Mouse (Mus musculus) WW6 (cell line): Measurements from ENCODE around the gene Ccr2.
"Not testable (repeated sequence)": the region's sequence is repeated elsewhere in the genome, so short reads cannot be mapped to it uniquely, and the experiment has no call there.

Experiments used
- DNase-seq: peaks from one replicate; pipeline ENCODE4 v3.0.0-alpha.2; 2013; ENCODE audit warnings: low read depth, low spot score

Ccr2 gene

DNA sequence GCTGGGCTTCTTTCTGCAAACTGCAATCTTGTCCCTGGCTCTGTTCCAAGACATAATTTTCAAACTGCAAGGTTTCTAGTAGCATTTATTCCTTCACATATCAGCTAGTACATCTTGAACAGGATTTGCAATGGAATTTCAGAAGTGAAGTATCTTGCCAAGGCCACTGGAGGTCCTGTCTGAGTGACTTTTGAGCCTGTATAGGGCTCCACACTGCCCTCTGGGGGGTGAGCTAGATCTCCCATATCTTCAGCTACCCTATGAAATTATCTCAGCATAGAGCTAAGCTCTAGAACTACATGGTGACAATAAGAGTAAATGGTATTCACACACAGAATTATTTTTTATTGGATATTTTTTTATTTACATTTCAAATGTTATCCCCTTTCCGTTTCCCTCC, 16.7 kb downstream of the Ccr2 start:
- DNase-seq, result peak; percentile 11

DNA sequence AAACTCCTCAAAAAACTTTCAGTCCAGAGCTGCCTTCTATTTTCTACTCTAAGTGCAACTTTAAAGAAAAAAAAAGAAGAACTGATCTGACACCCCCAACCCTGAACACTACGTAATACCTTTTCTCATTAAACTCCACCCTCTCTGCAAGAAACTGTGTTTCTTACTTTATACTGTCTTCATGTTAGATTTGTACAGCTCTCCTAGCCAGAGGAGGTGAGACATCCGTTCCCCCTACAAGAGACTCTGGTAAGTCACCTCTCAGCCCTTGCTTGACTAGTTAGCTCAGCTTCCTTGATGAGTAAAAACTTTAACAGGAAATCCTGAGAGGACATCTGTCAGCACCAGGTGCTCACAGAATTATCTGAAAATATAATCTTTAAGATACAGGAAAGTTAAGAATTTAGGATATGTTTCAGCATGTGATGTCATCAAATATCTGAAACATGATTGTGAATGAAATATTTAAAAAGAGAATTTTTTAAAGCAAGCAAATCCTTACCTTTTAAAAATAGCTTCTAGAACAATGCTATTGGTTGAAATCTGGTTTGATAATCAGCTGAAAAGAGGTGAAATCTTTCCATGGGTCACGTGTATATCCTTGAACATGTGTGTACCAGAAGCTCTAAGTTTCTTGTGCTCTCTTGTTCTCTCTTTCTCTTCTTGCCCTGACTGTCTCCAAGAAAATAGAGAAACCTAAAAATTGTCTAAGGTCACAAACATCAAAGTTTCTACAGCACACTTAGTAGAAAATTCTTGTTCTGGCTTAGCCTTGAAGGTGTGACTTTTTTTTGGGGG, 19.8 kb downstream of the Ccr2 start, which contains the start of gene Ccr5:
Gene Ccr5, plus strand, starts transcription at position 157 of the 798 bp plus-strand sequence.
- no peak for DNase-seq

DNA sequence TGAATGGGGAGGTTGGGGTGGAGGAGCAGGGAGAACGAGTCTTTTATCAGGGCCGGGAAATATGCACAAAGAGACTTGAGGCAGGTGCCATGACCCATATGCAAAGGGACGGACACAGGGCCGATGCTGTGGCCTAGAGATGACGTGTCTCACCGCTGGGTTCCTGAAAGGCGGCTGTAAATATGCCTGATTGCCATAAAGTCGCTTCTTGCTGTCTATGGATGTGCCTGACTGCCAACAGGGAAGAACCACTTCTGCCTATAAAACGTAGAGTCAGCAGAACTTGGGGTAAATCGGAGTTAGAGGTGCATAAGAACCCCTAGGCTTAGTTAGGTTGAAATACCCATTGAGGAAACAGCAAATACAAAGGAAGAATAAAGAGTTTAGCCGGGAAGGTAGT, 23.8 kb downstream of the Ccr2 start:
- DNase-seq, result no peak

DNA sequence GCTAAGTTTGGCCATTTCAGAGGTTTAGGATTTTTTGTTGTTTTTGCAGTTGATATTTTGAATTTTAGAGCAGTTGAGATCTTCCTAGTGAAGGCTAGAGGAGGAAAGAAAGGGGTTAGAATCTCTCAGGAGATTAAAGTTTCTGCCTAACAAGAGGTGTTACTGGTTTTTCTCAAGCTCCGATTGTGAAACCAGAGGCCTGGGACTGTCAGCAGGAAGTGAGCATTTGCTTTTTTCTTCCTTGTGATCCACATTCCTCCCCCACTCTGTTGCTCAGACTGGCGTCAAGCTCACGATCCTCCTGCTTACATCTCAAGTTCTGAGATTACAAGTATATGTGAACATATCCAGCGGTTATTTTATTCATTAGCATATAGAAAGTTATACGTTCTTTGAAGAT, 24.6 kb downstream of the Ccr2 start:
- DNase-seq, result no peak

DNA sequence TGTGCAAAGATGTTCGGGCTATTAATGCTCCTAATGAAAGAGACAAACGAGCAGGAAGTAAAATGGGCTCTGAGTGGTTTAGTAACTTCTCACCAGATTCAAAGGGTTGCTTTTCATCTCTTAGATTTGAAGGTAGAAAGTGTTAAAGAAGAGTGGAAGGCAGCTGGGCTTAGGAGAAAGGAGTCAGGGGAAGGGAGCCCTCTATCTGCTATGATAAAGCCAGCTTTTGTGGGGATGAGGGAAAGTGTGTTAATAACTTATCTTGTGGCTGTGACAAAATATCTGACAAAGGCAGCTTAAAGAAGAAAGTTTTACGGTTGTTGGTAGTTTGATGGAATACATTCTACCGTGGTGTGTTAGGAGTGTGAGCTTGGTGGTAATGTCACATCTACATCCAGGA, 25.7 kb downstream of the Ccr2 start:
- no peak for DNase-seq

DNA sequence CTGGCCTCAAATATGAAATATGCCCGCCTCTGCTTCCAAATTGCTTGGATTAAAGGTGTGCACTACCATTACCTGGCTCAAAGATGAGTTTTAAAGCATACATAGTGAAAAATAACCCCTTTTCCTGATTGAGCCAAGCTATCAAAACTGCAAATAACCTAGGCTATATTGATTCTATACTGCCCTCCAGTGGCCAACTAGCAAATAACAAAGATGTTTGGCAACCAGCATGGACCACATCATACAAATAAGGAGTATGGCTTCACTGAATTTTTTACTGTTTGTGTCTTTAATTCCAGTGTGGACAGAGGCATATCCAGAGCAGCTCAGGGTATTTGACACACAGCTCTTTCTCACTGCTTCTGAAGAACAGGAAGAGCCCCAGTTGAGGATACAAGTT, 26.6 kb downstream of the Ccr2 start:
- DNase-seq, result peak; percentile 9

DNA sequence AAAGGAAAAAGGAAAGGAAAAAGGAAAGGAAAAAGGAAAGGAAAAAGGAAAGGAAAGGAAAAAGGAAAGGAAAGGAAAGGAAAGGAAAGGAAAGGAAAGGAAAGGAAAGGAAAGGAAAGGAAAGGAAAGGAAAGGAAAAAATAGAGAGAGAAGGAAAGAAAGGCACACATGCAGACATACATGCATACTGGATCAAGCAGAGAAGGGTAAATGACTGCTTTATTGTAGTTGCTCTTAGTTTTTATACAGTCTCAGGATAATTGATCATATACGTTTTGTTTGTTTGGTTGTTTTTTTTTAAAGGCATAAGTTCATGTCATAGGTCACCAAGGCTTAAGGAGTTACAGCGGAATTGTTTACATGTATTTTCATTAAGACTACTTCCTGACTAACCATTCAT, 31.1 kb downstream of the Ccr2 start:
- not testable (repeated sequence) for DNase-seq

DNA sequence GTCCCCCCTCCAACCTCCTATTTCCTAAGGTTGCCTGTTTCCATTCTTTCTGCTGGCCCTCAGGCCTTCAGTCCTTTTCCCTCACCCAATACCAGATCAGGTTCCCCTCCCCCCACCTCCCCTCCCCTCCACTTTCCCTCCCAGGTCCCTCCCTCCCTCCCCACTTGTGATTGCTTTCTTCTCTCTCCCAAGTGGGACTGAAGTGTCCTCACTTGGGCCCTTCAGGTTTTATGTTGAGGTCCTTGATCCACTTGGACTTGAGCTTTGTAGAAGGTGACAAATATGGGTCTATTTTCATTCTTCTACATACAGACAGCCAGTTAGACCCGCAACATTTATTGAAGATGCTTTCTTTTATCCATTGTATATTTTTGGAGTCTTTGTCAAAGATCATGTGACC, 33.2 kb downstream of the Ccr2 start:
- DNase-seq, result not testable (repeated sequence)

DNA sequence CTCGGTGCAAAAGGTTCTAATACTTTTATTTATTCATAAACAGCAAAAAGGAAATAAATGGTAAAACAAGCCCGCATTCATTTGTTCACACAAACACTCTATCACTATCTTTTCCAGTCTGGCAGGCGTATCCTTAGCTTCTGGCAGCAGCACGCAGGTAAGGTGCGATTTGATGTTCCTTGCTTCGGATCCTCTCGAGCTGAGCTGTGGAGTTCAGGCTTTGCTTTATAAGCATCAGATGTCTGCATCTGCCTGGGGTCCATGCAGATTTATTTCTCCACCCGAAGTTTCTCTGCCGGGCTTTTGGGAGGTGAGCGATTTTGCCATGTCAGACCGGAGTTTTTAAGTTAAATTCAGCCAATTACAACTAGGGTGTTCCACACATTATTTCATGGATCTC, 35.9 kb downstream of the Ccr2 start:
- no peak for DNase-seq

DNA sequence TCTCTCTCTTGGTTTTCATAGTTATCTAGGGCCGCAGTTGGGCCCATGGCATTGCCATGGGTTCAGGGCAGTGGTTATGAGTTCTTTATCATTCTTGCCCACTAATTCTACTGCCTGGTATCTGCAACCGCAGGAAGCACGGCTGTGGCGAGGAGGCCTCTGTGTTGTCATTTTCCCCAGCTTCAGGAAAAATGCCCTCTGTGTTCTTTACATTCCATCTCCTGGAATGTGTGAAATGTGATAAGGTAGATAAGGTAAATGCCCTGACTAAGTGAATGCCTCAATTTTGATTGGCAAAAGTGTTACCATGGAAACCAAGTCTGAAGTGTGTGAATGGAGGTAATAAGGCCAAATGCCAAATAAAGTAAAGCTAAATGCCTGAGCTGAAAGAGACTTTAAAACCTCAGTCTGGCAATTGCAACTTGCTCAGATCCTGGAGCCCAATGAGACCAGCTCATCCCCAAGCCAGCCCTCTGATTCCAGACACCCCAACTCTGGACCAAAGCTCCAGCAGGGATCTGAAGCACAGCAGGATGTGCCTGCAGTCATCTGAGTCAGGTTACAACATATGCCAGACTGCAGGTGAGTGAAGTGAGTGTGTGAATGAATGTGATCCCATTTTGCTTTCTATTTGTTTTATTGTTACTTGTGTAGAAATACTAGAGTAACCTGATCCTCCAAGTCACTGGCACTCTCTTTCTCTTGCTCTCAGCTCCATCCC, 36.5 kb downstream of the Ccr2 start:
- no peak for DNase-seq

DNA sequence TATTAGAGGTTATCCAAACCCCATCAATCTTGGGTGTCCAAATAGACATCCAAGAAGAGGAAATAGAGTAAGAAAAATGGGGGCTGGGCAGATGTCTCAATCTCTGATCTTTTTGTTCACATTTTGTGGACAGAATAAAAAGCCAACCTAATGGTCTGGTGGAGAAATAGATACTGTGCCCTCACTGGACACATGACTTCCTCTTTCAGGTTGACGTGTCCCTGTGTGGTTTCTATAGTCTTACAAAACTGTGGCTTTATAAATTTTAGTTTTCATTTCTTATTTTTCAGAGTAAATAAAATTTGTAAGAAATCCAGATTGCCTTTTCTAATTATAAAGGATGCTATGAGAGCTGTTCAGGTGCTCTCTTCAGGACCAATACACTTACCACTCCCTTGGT, 41.9 kb downstream of the Ccr2 start:
- DNase-seq, result no peak

DNA sequence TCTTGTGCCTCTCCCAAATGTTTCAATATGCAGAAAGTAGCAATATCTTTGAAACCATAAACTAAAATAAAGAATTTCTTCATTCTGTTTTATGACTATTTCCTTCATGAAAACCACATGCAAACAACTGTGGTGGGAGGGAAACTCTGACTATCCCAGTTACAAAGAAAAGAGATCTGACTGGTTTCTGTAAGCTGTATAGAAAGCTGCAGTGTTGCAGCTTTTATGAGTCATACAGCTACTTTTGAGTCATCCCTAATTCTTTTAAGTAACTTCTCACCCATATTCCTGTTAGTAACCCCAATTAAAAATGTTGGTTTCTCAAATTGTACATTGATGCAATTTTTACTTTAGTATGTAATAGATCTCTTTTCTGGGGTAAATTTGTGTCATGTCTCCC, 44.6 kb downstream of the Ccr2 start:
- DNase-seq, result no peak
